Mouse (Mus musculus) hindbrain, postnatal 0 days (tissue): ENCODE results near the gene Ak3. TPM values are rescaled to one million over a fixed set of nuclear protein-coding genes. Genes with fewer than 3 reads are reported as not detected.

Experiments used
- ATAC-seq: fragments of 200-750 bp; cut with Nextera tagmentation; 2 replicates; pipeline ENCODE4 v1.8.0; 2017; ENCODE audit warnings: mild to moderate bottlenecking, moderate TSS enrichment, moderate library complexity
- DNase-seq: peaks from one replicate; pipeline ENCODE4 v3.0.0-alpha.2; 2015; ENCODE audit warnings: low spot score
- H3K27ac ChIP-seq: fragments of 300-500 bp; sonication (generic); 2 replicates; pipeline ENCODE4 v1.5.1; 2014; ENCODE audit warnings: mild to moderate bottlenecking
- H3K27me3 ChIP-seq: fragments of 300-500 bp; sonication (generic); 2 replicates; pipeline ENCODE4 v1.6.1; 2014; ENCODE audit warnings: low read length, mixed read lengths; ENCODE audit not compliant: insufficient read depth
- H3K36me3 ChIP-seq: fragments of 300-500 bp; sonication (generic); 2 replicates; pipeline ENCODE4 v1.6.1; 2014; ENCODE audit warnings: low read length, mixed read lengths; ENCODE audit not compliant: insufficient read depth
- H3K4me1 ChIP-seq: fragments of 300-500 bp; sonication (generic); 2 replicates; pipeline ENCODE4 v1.6.1; 2014; ENCODE audit warnings: antibody characterized with exemption, low read length, mixed read lengths; ENCODE audit not compliant: insufficient read depth
- H3K4me2 ChIP-seq: fragments of 300-500 bp; sonication (generic); 2 replicates; pipeline ENCODE4 v1.6.1; 2014; ENCODE audit warnings: low read depth, mild to moderate bottlenecking, low read length, moderate library complexity, mixed read lengths
- H3K4me3 ChIP-seq: fragments of 300-500 bp; sonication (generic); 2 replicates; pipeline ENCODE4 v1.5.1; 2014; ENCODE audit warnings: low read length
- H3K9ac ChIP-seq: fragments of 300-500 bp; sonication (generic); replicated peaks from 2 replicates; pipeline ENCODE4 v1.6.1; 2014; ENCODE audit warnings: mild to moderate bottlenecking, low read length, moderate library complexity, mixed read lengths
- H3K9me3 ChIP-seq: fragments of 300-500 bp; sonication (generic); 2 replicates; pipeline ENCODE4 v1.6.1; 2016; ENCODE audit warnings: low read length, mixed read lengths
- CTCF ChIP-seq: IDR thresholded peaks from 2 replicates; pipeline ENCODE4 v1.5.1; 2016; ENCODE audit warnings: antibody characterized with exemption, control low read depth, low read depth
- whole genome bisulfite sequencing: fragments of 180-500 bp; shearing (Covaris S2); extraction: QIAGEN DNeasy Blood & Tissue Kit; methylation state at CpG from one replicate; pipeline ENCODE4 v1.1.7; 2014; 5-methylcytosine and 5-hydroxymethylcytosine counted together
- polyA plus RNA-seq: library from polyadenylated mRNA; unstranded; fragments of >200 nt; fragmentation: Nextera tagmentation; extraction: Ambion mirVana; gene quantifications from 2 replicates; pipeline ENCODE4 v1.2.1, GENCODE M21; 2015
- total RNA-seq: library from RNA; depleted of rRNA; stranded (reverse); fragments of >200 nt; gene quantifications from 2 replicates; pipeline ENCODE4 v1.2.3, GENCODE M21; 2014

The Ak3 gene
- total and polyA plus RNA-seq, 2 experiments from 2014 or later = 67.4 to 86.9 TPM

DNA sequence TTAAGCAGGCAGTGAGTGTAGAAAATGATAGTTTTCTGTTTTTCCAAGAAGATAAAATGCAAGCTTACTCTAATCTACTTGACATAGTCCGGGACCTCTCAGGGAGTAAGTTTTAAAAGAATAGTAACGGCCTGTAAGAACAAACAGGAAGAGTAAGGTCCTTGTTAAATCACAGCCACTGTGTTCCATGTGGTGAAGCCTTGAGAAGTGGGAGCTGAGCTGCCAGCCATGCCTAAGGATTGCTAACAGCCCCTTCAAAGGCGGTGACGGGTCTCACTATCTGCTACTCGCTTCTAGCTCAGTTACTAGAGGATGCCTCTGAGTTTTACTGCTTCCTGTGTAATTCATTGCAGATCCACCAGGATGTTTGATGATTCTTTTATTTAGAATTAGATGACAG is 31.0 kb downstream of the Ak3 start:
- Histone ChIP-seq H3K4me3 (no peak overlapping the region), H3K36me3 (peaks cover 44% of the 10 kb centered on the region), H3K4me1 (no peaks in the 10 kb centered on the region), H3K27me3 (no peaks in the 10 kb centered on the region), H3K9ac (no peak overlapping the region), H3K27ac (no peak overlapping the region), H3K9me3 (no peaks in the 10 kb centered on the region), H3K4me2 (no peak overlapping the region)
- WGBS = 91% methylated on average over 5 of the region's 5 CpGs
- DNase-seq (no peak), ATAC-seq (no peak)
- TF ChIP-seq CTCF = no peak

DNA sequence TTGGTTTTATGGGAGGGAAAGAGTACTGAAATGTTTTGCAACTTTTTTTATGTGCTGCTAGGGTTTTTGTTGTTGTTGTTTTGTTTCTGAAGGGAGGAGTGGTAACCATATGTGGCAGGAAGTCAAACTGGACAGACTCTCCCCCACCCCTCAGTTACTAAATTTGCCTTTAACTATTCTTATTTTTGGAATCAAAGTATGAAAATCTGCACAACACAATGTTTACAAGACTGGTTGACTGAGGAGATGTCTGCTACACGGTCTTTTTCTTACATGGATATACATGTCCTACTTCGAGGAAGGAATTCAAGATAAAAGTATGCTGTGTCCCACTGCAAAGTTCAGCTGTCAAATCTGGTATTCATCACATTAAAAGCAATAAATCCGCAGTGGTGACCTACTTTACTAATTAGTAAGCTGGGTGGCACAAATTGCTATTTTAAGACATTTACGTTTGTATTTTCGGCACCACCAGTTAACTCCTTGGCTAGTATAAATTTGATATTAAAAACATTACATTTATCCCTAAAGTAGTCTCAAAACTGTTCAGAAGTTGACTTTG is 31.5 kb downstream of the Ak3 start:
- Histone ChIP-seq H3K9me3 (no peaks in the 10 kb centered on the region), H3K9ac (no peak overlapping the region), H3K4me1 (no peaks in the 10 kb centered on the region), H3K4me3 (no peak overlapping the region), H3K36me3 (peaks cover 47% of the 10 kb centered on the region), H3K4me2 (no peak overlapping the region), H3K27ac (no peak overlapping the region), H3K27me3 (no peaks in the 10 kb centered on the region)
- ATAC-seq (no peak), DNase-seq (no peak)
- TF ChIP-seq CTCF = no peak
- WGBS = 89% methylated on average over 5 of the region's 5 CpGs

DNA sequence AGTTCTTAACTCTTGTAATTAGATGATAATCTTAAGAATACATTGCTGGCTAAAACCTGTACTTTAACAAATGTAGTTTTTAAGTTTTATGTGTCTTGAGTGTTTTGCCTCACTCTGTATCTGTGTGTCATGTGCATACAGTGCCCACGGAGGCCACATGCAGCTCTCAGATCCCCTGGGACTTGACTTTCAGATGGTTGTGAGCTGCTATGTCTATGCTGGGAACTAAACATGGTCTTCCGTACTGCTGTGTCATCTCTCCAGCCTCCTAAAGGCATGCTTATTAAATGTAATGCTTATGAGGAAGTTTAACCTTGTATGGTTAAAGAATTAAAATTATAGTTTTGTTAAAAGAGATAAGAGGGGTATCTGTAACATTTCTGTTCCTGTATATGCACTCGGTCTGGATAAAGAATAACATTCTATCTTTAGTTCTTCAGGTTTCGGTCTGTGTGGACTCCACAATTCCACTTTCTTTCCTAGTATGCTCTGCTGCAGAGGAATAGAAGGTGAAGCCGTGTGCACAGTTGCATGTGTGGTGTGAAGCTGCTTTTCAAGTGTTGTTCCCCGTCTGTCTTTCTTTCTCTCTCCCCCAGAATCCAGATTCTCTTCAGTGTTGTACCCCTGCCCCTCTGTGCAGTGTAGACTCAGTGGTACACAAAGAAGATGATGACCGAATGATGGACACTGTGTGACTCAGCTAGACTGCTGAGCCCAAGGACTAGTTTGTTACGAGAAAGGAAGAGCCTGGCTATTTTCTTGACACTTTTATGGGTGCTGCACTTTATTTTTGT is 32.2 kb downstream of the Ak3 start:
- no peak overlapping the region for H3K9ac ChIP-seq
- H3K36me3 ChIP-seq = peaks cover 46% of the 10 kb centered on the region
- H3K4me1 ChIP-seq = no peaks in the 10 kb centered on the region
- H3K27me3 ChIP-seq = no peaks in the 10 kb centered on the region
- no peak overlapping the region for H3K4me3 ChIP-seq
- DNase-seq = no peak
- TF ChIP-seq CTCF = no peak
- 88% methylated on average over 8 of the region's 8 CpGs for WGBS
- no peak overlapping the region for H3K4me2 ChIP-seq
- H3K27ac ChIP-seq = no peak overlapping the region
- ATAC-seq = no peak
- H3K9me3 ChIP-seq = no peaks in the 10 kb centered on the region

DNA sequence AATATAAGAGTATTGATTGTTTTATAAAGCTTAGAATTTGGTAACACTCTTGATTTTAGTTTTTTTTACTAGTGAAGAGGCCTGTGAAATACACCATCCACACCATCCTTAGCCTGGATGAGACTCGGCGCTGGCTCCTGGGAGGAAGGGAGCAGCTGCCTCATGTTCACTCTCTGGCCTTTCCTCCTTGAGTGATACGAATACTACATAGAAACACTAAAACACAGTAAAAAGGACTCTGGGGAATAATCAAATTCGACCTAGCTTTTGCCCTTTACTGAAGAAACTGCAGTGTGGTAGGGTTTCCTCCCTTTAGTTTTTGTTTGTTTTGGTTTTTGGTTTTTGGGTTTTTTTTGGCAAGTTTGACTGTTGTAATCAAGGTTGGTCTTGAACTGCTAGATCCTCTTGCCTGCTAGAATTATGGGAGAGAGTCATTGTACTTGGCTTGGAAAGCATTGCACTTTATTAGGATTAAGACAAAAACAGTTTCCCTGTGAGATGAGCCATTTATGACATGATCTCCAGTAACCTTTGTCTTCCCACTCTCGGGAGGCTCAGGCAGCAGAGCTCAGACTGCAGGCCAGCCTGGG is 33.2 kb downstream of the Ak3 start:
- Histone ChIP-seq H3K36me3 (peaks cover 36% of the 10 kb centered on the region), H3K27me3 (no peaks in the 10 kb centered on the region), H3K9me3 (no peaks in the 10 kb centered on the region), H3K4me1 (no peaks in the 10 kb centered on the region), H3K9ac (no peak overlapping the region), H3K4me2 (no peak overlapping the region), H3K4me3 (no peak overlapping the region), H3K27ac (no peak overlapping the region)
- TF ChIP-seq CTCF = no peak
- WGBS = 86% methylated on average over 5 of the region's 5 CpGs
- ATAC-seq (no peak), DNase-seq (no peak)

DNA sequence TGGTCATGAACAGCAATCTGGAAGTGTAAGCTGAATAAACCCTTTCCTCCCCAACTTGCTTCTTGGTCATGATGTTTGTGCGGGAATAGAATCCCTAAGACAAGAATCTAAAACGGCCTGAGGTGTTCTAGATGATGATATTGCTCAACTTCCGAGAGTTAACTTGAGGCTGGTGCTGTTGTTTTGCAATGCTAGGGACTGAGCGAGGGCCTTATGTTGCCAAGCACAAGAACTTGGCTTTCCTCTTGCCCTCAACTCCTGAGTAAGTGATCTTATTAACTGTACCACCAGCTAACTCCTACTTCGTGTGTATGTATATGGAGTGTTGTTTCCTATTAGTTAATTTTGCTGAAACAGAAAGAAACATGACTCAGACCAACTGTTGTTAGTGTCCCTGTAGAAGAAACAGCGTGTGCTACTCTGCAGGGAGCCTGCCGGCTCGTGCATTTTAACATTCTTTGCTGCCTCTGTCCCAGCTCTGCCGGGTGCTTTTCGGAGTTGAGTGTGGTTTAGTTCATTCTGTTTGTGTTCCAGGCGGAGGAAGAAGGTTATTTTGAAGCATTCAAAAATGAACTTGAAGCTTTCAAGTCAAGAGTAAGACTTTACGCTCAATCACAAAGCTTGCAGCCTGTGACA is 36.3 kb downstream of the Ak3 start:
- H3K9me3 ChIP-seq = no peaks in the 10 kb centered on the region
- H3K4me2 ChIP-seq = no peak overlapping the region
- ATAC-seq (no peak), DNase-seq (no peak)
- H3K4me3 ChIP-seq = no peak overlapping the region
- 82% methylated on average over 12 of the region's 12 CpGs for whole genome bisulfite sequencing
- no peaks in the 10 kb centered on the region for H3K27me3 ChIP-seq
- no peak for TF ChIP-seq CTCF
- no peak overlapping the region for H3K27ac ChIP-seq
- H3K4me1 ChIP-seq = no peaks in the 10 kb centered on the region
- H3K36me3 ChIP-seq = peaks cover 43% of the 10 kb centered on the region
- no peak overlapping the region for H3K9ac ChIP-seq

DNA sequence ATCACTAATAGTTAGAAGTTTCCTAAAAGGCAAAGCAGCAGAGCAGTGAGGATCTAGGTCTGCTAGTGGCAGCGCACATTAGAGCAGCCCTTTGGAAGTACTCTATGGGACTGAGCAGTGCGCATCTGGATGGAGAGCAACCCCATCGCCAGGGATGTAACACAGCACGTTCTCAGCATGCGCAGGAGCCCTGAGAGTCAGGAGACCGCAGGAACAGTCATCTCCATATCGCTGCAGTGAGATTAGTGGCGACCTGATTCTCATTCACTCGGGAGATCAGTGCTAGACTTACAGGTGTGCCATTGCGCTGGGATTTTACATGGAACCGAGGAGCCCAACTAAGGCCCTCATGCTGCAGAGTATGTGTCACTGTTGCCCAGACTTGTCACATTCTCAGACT is 38.7 kb downstream of the Ak3 start:
- Histone ChIP-seq H3K4me1 (no peaks in the 10 kb centered on the region), H3K4me2 (no peak overlapping the region), H3K27me3 (no peaks in the 10 kb centered on the region), H3K9me3 (no peaks in the 10 kb centered on the region), H3K9ac (no peak overlapping the region), H3K4me3 (no peak overlapping the region), H3K36me3 (peaks cover 35% of the 10 kb centered on the region), H3K27ac (no peak overlapping the region)
- DNase-seq = no peak
- ATAC-seq = no peak
- WGBS = 94% methylated on average over 11 of the region's 11 CpGs
- no peak for TF ChIP-seq CTCF
